21 mouse cellular contexts compared by ENCODE assay signal in the genomic region with DNA sequence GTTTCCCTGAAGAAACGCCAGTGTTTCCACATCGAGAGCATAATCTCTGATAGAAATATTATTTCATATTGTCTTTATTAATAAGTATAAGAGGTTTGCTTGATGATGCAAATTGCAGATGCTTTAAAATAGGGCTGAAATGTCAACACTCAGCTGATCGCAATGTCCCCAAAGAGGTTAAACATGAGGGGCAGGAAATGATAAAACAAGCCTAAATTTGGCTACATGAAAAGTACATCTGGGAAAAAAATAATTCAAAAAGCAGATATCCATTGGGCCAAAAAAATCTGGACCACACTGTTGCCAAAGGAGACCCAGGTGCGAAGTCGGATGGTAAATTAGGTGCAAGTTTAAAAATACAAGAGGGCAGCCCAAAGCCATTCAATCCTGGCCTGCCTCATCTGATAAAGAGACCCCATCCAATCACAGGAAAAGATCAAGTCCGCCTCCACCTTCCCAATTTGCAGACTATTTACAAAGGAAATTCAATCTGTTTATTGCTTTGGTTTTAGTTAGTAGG.
DNase-seq lines count a peak whose midpoint lies in the region; ATAC-seq and TF ChIP-seq lines count a peak whose summit lies in the region.
"Had no signal": no experiment of that assay in that cellular context is flagged by ENCODE, and none has a peak within 500 bp of the region (broad histone marks: within the 10 kb centered on the region; RNA-seq: fewer than 3 reads in every experiment).

No protein-coding gene starts in this region.

- no peaks in the 10 kb centered on the region for H3K9me3 ChIP-seq in heart, embryonic 11.5 days (replicated peaks; ENCODE audit: control insufficient read depth, low read length)
- H3K9me3 ChIP-seq in heart, embryonic 12.5 days (replicated peaks), result no peaks in the 10 kb centered on the region
- H3K9me3 ChIP-seq: embryonic facial prominence, embryonic 13.5 days; forebrain, embryonic 12.5 days; hindbrain, embryonic 10.5 days; hindbrain, embryonic 15.5 days had no signal

- no peaks in the 10 kb centered on the region for H3K4me1 ChIP-seq in heart, embryonic 11.5 days (ENCODE audit: control insufficient read depth, insufficient read depth, low read length)
- H3K4me1 ChIP-seq in heart, embryonic 12.5 days (replicated peaks), result peaks cover 8% of the 10 kb centered on the region
- no peaks in the 10 kb centered on the region for H3K4me1 ChIP-seq in thymus, adult 2 months (replicated peaks; ENCODE audit: control insufficient read depth, insufficient read depth, low read length)

- no peak overlapping the region for H3K4me3 ChIP-seq in heart, embryonic 11.5 days (ENCODE audit: low read depth, low read length)
- H3K4me3 ChIP-seq in heart, embryonic 12.5 days, result no peak overlapping the region
- no peak overlapping the region for H3K4me3 ChIP-seq in thymus, adult 2 months (ENCODE audit: control insufficient read depth, insufficient read depth, low read length)
- H3K4me3 ChIP-seq: embryonic facial prominence, embryonic 13.5 days; forebrain, embryonic 12.5 days; hindbrain, embryonic 10.5 days; hindbrain, embryonic 15.5 days had no signal

- no peak overlapping the region for H3K27ac ChIP-seq in heart, embryonic 11.5 days (ENCODE audit: low read depth, low read length)
- no peak overlapping the region for H3K27ac ChIP-seq in heart, embryonic 12.5 days (ENCODE audit: poor library complexity, severe bottlenecking)
- no peak overlapping the region for H3K27ac ChIP-seq in thymus, adult 2 months (ENCODE audit: control insufficient read depth, insufficient read depth, low read length)
- H3K27ac ChIP-seq: embryonic facial prominence, embryonic 13.5 days; forebrain, embryonic 12.5 days; hindbrain, embryonic 10.5 days; hindbrain, embryonic 15.5 days had no signal

- no peak for ATAC-seq in heart, embryonic 11.5 days (replicated peaks; ENCODE audit: insufficient number of reproducible peaks, low FRiP score, low TSS enrichment)
- no peak for ATAC-seq in heart, embryonic 12.5 days (ENCODE audit: insufficient number of reproducible peaks, low FRiP score)
- ATAC-seq: activated CD4-positive, CD25-positive, alpha-beta regulatory T cell, adult 4 months; forebrain, embryonic 16.5 days; intestine, embryonic 16.5 days; Patski had no signal

- no peaks in the 10 kb centered on the region for H3K36me3 ChIP-seq in heart, embryonic 11.5 days (ENCODE audit: control insufficient read depth, insufficient read depth, low read length)
- no peaks in the 10 kb centered on the region for H3K36me3 ChIP-seq in heart, embryonic 12.5 days
- H3K36me3 ChIP-seq in thymus, adult 2 months (ENCODE audit: control insufficient read depth, insufficient read depth, low read length), result no peaks in the 10 kb centered on the region
- H3K36me3 ChIP-seq: embryonic facial prominence, embryonic 13.5 days; forebrain, embryonic 12.5 days; hindbrain, embryonic 10.5 days; hindbrain, embryonic 15.5 days had no signal

- no peak overlapping the region for H3K4me2 ChIP-seq in heart, embryonic 11.5 days
- no peak overlapping the region for H3K4me2 ChIP-seq in heart, embryonic 12.5 days
- H3K4me2 ChIP-seq: embryonic facial prominence, embryonic 13.5 days; forebrain, embryonic 12.5 days; hindbrain, embryonic 15.5 days had no signal

- H3K27me3 ChIP-seq in heart, embryonic 11.5 days (ENCODE audit: control insufficient read depth, insufficient read depth, low read length), result no peaks in the 10 kb centered on the region
- H3K27me3 ChIP-seq in heart, embryonic 12.5 days (replicated peaks), result no peaks in the 10 kb centered on the region
- H3K27me3 ChIP-seq in thymus, adult 2 months (ENCODE audit: control insufficient read depth, insufficient read depth, low read length), result no peaks in the 10 kb centered on the region
- H3K27me3 ChIP-seq: CH12.LX; forebrain, embryonic 12.5 days; hindbrain, embryonic 15.5 days had no signal

- no peak for TF ChIP-seq CTCF in thymus, adult 2 months (IDR thresholded peaks at IDR 0.05; ENCODE audit: borderline replicate concordance, control insufficient read depth, extremely low read depth, insufficient read depth, low read length, poor library complexity)

- DNase-seq in heart, adult 11 months, result peak; percentile 97
- DNase-seq in heart, adult 9 months (ENCODE audit: low spot score in 2 of 2), result peak; percentile 60 to 81
- DNase-seq in heart, postnatal 10 days, result peak; percentile 24 to 29
- peak; percentile 21 for DNase-seq in skeletal muscle tissue, adult 2 months (ENCODE audit: low read depth, low spot score)
- no peak for DNase-seq in thymus, adult 2 months
- DNase-seq: adrenal gland, postnatal 14 days; cerebellum, adult 18-20 months; cerebellum, adult 9-11 months; cerebellum, postnatal 36 days; kidney, adult 8-10 months had no signal

- TF ChIP-seq POLR2A in thymus, adult 2 months (IDR thresholded peaks at IDR 0.05; ENCODE audit: control insufficient read depth, extremely low read depth, insufficient read depth, low read length, poor library complexity), result no peak

- intact Hi-C loops in heart, postnatal 10 days (cut with DNase I), result loop anchor here (5.0 kb wide), 2 partner anchors 70 to 100 kb away; no protein-coding TSS in a partner anchor

- 84% methylated on average over 6 of the region's 6 CpGs for WGBS in heart, embryonic 11.5 days (ENCODE audit: insufficient replicate concordance)
- 76% methylated on average over 6 of the region's 6 CpGs for WGBS in heart, embryonic 12.5 days
- 95% methylated on average over 6 of the region's 6 CpGs for WGBS in thymus, adult 2 months

- H3K9ac ChIP-seq in heart, embryonic 11.5 days (ENCODE audit: low read depth, low read length), result no peak overlapping the region
- no peak overlapping the region for H3K9ac ChIP-seq in heart, embryonic 12.5 days
- H3K9ac ChIP-seq: embryonic facial prominence, embryonic 13.5 days; forebrain, embryonic 12.5 days; hindbrain, embryonic 15.5 days had no signal
